Mouse (Mus musculus): ENCODE results near the gene Mrgprf.

Gene Mrgprf

GRCm38 (mm10) chr7:145300321-145301007 lies at the start of gene Mrgprf:
TSS of gene Mrgprf (plus strand) at chr7:145300828.
- DNase-seq (ENCODE audit: low spot score) = no peak

GRCm38 (mm10) chr7:145252715-145253476 lies 47.7 kb upstream of the Mrgprf start:
- peak; percentile 44 for DNase-seq (ENCODE audit: low spot score)

GRCm38 (mm10) chr7:145253986-145254630 lies 46.5 kb upstream of the Mrgprf start:
- no peak for DNase-seq (ENCODE audit: low spot score)

- no peak for DNase-seq (ENCODE audit: low spot score)
These were observed 44.5 kb upstream of the Mrgprf start for GRCm38 (mm10) chr7:145256092-145256491.

GRCm38 (mm10) chr7:145264202-145264601 lies 36.4 kb upstream of the Mrgprf start:
- DNase-seq (ENCODE audit: low spot score) = no peak

- no peak for DNase-seq (ENCODE audit: low spot score)
These were observed 34.6 kb upstream of the Mrgprf start for GRCm38 (mm10) chr7:145266011-145266410.

- DNase-seq (ENCODE audit: low spot score) = no peak
These were observed 31.7 kb upstream of the Mrgprf start for GRCm38 (mm10) chr7:145268890-145269289.

- DNase-seq (ENCODE audit: low spot score) = no peak
These were observed 29.7 kb upstream of the Mrgprf start for GRCm38 (mm10) chr7:145270955-145271354.

- DNase-seq (ENCODE audit: low spot score) = no peak
These were observed 25.1 kb upstream of the Mrgprf start for GRCm38 (mm10) chr7:145275488-145275887.

GRCm38 (mm10) chr7:145281396-145281795 lies 19.2 kb upstream of the Mrgprf start:
- no peak for DNase-seq (ENCODE audit: low spot score)

GRCm38 (mm10) chr7:145283041-145283440 lies 17.6 kb upstream of the Mrgprf start:
- DNase-seq (ENCODE audit: low spot score) = no peak

- peak; percentile 84 for DNase-seq (ENCODE audit: low spot score)
These were observed 17.0 kb upstream of the Mrgprf start, which contains the start of gene Tpcn2 for GRCm38 (mm10) chr7:145283487-145284187. TSS of gene Tpcn2 (minus strand) at chr7:145284011.

- DNase-seq (ENCODE audit: low spot score) = no peak
These were observed 16.3 kb upstream of the Mrgprf start for GRCm38 (mm10) chr7:145284293-145284692.

GRCm38 (mm10) chr7:145285476-145285875 lies 15.2 kb upstream of the Mrgprf start:
- no peak for DNase-seq (ENCODE audit: low spot score)

GRCm38 (mm10) chr7:145287410-145287809 lies 13.2 kb upstream of the Mrgprf start:
- DNase-seq (ENCODE audit: low spot score) = no peak

- DNase-seq (ENCODE audit: low spot score) = no peak
These were observed 11.3 kb upstream of the Mrgprf start for GRCm38 (mm10) chr7:145289302-145289701.

- no peak for DNase-seq (ENCODE audit: low spot score)
These were observed 8.8 kb upstream of the Mrgprf start for GRCm38 (mm10) chr7:145291847-145292246.

- DNase-seq (ENCODE audit: low spot score) = no peak
These were observed 7.9 kb upstream of the Mrgprf start for GRCm38 (mm10) chr7:145292726-145293125.

- DNase-seq (ENCODE audit: low spot score) = peak; percentile 33
These were observed 6.8 kb upstream of the Mrgprf start for GRCm38 (mm10) chr7:145293859-145294258.

- DNase-seq (ENCODE audit: low spot score) = no peak
These were observed 1.8 kb upstream of the Mrgprf start for GRCm38 (mm10) chr7:145298666-145299490.
